Mouse (Mus musculus) intestine, embryonic 15.5 days (tissue): ENCODE measurements at regions not wholly inside any gene's neighbourhood (a gene's known extent, or its start where the extent isn't known, plus 50 kb on each side); places are given as distances from the start of the nearest gene placed in this dataset.

Experiments
- ATAC-seq: fragments of 200-750 bp; cut with Nextera tagmentation; 2 replicates; pipeline ENCODE4 v1.8.0; 2017; ENCODE audit warnings: moderate TSS enrichment, moderate library complexity
- H3K27ac ChIP-seq: fragments of 300-500 bp; sonication (generic); 2 replicates; pipeline ENCODE4 v1.5.1; 2015; ENCODE audit warnings: mild to moderate bottlenecking, inconsistent platforms
- H3K27me3 ChIP-seq: fragments of 300-500 bp; sonication (generic); replicated peaks from 2 replicates; pipeline ENCODE4 v1.6.1; 2015; ENCODE audit warnings: inconsistent platforms
- H3K36me3 ChIP-seq: fragments of 300-500 bp; sonication (generic); 2 replicates; pipeline ENCODE4 v1.6.1; 2015; ENCODE audit warnings: inconsistent platforms
- H3K4me1 ChIP-seq: fragments of 300-500 bp; sonication (generic); replicated peaks from 2 replicates; pipeline ENCODE4 v1.6.1; 2015; ENCODE audit warnings: inconsistent platforms
- H3K4me2 ChIP-seq: fragments of 300-500 bp; sonication (generic); replicated peaks from 2 replicates; pipeline ENCODE4 v1.6.1; 2015; ENCODE audit warnings: mild to moderate bottlenecking, inconsistent platforms
- H3K4me3 ChIP-seq: fragments of 300-500 bp; sonication (generic); replicated peaks from 2 replicates; pipeline ENCODE4 v1.5.1; 2015; ENCODE audit warnings: inconsistent platforms
- H3K9ac ChIP-seq: fragments of 300-500 bp; sonication (generic); 2 replicates; pipeline ENCODE4 v1.6.1; 2015; ENCODE audit warnings: inconsistent platforms
- H3K9me3 ChIP-seq: fragments of 300-500 bp; sonication (generic); 2 replicates; pipeline ENCODE4 v1.6.1; 2016; ENCODE audit warnings: inconsistent platforms
- WGBS: fragments of 180-500 bp; shearing (Covaris S2); methylation state at CpG from one replicate; pipeline ENCODE4 v1.1.7; 2015; 5-methylcytosine and 5-hydroxymethylcytosine counted together

DNA sequence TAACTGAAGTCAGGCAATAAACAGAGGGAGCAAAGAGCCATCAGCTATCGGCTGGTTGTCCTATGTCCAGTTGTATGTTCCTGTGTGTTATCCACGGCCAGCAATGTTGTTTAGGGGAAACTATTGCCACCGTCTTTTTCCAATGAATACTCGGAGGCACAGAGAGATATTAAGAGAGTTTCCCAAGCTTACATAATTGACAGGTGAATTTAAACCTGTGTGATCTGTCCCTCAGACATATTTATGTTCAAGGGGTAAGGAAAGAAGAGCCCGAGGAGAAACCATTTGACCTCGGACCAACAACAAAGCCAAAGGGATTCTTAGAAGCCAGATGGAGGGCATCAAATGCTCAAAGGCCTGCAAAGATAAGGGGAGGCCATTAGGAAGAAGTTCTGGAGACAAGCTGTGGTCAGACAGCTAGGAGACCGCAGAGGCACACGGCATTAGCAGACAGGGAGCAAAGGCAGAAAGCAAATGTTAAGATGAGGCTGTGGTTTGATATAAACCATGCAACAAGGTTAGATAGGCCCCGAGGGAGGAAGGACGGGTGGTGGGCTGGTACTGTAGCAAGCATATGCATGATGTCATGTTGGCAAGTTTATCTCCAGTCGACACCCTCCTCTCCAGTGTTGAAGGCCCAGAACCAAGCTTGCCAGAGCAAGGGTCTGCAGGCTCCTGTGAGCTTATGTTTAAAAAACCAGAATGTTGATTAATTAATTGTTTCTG, 82.1 kb upstream of the Cpsf6 start:
- Histone ChIP-seq H3K4me2 (no peak overlapping the region), H3K36me3 (no peaks in the 10 kb centered on the region), H3K9me3 (no peaks in the 10 kb centered on the region), H3K4me3 (no peak overlapping the region), H3K27ac (no peak overlapping the region), H3K4me1 (0 out of 2 replicates have a peak, but pooled peaks cover 1% of the 10 kb centered on the region), H3K27me3 (no peaks in the 10 kb centered on the region), H3K9ac (no peak overlapping the region)
- ATAC-seq: no peak
- 51% methylated on average over 11 of the region's 11 CpGs for WGBS

- no peak for ATAC-seq
- no peaks in the 10 kb centered on the region for H3K27me3 ChIP-seq
- WGBS: 81% methylated on average over 4 of the region's 4 CpGs
Observed at GRCm38 (mm10) chr10:117461261-117461660, 81.4 kb upstream of the Cpsf6 start.

GRCm38 (mm10) chr10:117460366-117460730, 80.5 kb upstream of the Cpsf6 start:
- Histone ChIP-seq H3K4me3 (no peak overlapping the region), H3K4me2 (no peak overlapping the region), H3K4me1 (0 out of 2 replicates have a peak, but pooled peaks cover 3% of the 10 kb centered on the region), H3K9ac (no peak overlapping the region), H3K36me3 (no peaks in the 10 kb centered on the region), H3K27me3 (no peaks in the 10 kb centered on the region), H3K9me3 (no peaks in the 10 kb centered on the region), H3K27ac (no peak overlapping the region)
- no peak for ATAC-seq
- 94% methylated on average over 6 of the region's 6 CpGs for WGBS

More at GRCm38 (mm10) chr10:117461261-117461660, 81.4 kb upstream of the Cpsf6 start:
- no peaks in the 10 kb centered on the region for H3K9me3 ChIP-seq
- no peak overlapping the region for H3K27ac ChIP-seq
- no peak overlapping the region for H3K9ac ChIP-seq
- H3K4me1 ChIP-seq: 0 out of 2 replicates have a peak, but pooled peaks cover 3% of the 10 kb centered on the region
- H3K4me2 ChIP-seq: no peak overlapping the region
- H3K36me3 ChIP-seq: no peaks in the 10 kb centered on the region
- no peak overlapping the region for H3K4me3 ChIP-seq

DNA sequence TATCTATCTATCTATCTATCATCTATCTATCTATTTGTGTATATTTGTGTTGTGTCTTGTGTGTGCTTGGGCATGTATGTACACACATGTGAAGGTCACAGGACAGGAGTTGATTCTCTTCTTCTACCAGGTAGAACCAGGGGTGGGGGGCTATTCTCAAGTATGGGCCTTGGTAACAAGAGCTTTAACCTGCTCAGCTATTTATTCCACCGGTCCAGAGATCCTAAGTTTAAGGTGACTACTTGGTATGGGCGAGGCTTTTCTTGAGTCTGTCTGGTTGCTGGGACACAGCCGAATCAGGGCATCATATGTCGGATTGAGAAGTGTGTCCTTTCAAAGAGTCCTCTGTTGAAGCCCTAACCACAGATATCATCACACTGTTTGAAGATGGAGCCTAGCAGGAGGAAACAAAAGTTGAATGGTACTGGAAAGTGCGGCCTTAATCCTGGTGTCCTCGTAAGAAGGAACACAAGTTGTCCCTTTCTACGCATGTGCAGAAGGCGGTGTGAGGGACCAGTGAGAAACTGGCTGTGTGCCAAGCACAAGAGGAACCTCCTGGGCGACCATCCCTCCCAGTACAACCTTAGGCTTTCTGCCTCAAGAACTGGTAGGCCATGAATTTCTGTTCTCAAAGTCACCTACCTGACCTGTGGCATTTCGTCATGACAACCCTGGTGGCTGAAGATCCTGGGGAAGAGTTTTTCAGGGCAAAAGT, 80.0 kb upstream of the Cpsf6 start:
- Histone ChIP-seq H3K4me2 (no peak overlapping the region), H3K9me3 (no peaks in the 10 kb centered on the region), H3K4me3 (no peak overlapping the region), H3K27me3 (no peaks in the 10 kb centered on the region), H3K36me3 (no peaks in the 10 kb centered on the region), H3K9ac (no peak overlapping the region), H3K27ac (no peak overlapping the region), H3K4me1 (0 out of 2 replicates have a peak, but pooled peaks cover 3% of the 10 kb centered on the region)
- 89% methylated on average over 10 of the region's 10 CpGs for WGBS
- no peak for ATAC-seq

- Histone ChIP-seq H3K27me3 (no peaks in the 10 kb centered on the region), H3K9me3 (no peaks in the 10 kb centered on the region), H3K4me2 (no peak overlapping the region), H3K27ac (no peak overlapping the region), H3K4me1 (0 out of 2 replicates have a peak, but pooled peaks cover 3% of the 10 kb centered on the region), H3K4me3 (no peak overlapping the region), H3K36me3 (no peaks in the 10 kb centered on the region), H3K9ac (no peak overlapping the region)
- WGBS: 69% methylated on average over 2 of the region's 2 CpGs
- ATAC-seq: no peak
Observed at GRCm38 (mm10) chr10:117459041-117459475, 79.2 kb upstream of the Cpsf6 start.

GRCm38 (mm10) chr10:117458271-117459040, 78.6 kb upstream of the Cpsf6 start:
- Histone ChIP-seq H3K4me3 (no peak overlapping the region), H3K4me2 (no peak overlapping the region), H3K27me3 (no peaks in the 10 kb centered on the region), H3K27ac (no peak overlapping the region), H3K9ac (no peak overlapping the region), H3K9me3 (no peaks in the 10 kb centered on the region), H3K4me1 (0 out of 2 replicates have a peak, but pooled peaks cover 3% of the 10 kb centered on the region), H3K36me3 (no peaks in the 10 kb centered on the region)
- ATAC-seq: no peak
- 73% methylated on average over 11 of the region's 11 CpGs for WGBS

DNA sequence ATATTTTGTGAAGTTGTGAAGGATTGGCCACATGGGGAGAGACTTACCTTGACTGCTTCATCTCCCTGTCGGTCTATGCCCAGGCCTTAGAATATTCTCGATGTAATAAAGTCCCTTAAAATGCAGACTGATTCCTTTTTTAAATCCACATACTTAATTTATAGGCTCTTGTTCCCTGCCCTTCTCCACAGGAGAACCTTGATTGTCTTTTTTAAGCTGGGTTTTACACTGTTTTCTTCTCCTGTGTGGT, 77.8 kb upstream of the Cpsf6 start:
- 0 out of 2 replicates have a peak, but pooled peaks cover 3% of the 10 kb centered on the region for H3K4me1 ChIP-seq
- H3K9ac ChIP-seq: no peak overlapping the region
- no peaks in the 10 kb centered on the region for H3K27me3 ChIP-seq
- WGBS: 67% methylated on average over 2 of the region's 2 CpGs
- no peaks in the 10 kb centered on the region for H3K9me3 ChIP-seq
- no peaks in the 10 kb centered on the region for H3K36me3 ChIP-seq
- no peak overlapping the region for H3K4me2 ChIP-seq
- no peak overlapping the region for H3K4me3 ChIP-seq
- H3K27ac ChIP-seq: no peak overlapping the region
- ATAC-seq: no peak

- H3K36me3 ChIP-seq: no peaks in the 10 kb centered on the region
- H3K27ac ChIP-seq: peak overlapping the region; percentile 36; the same call in 1 of the 2 replicates
- ATAC-seq: no peak
- WGBS: 62% methylated on average over 18 of the region's 18 CpGs
- no peaks in the 10 kb centered on the region for H3K27me3 ChIP-seq
- H3K4me2 ChIP-seq: no peak overlapping the region
- no peak overlapping the region for H3K4me3 ChIP-seq
- no peak overlapping the region for H3K9ac ChIP-seq
- no peaks in the 10 kb centered on the region for H3K9me3 ChIP-seq
- 0 out of 2 replicates have a peak, but pooled peaks cover 3% of the 10 kb centered on the region for H3K4me1 ChIP-seq
Observed at GRCm38 (mm10) chr10:117456904-117457700, 77.3 kb upstream of the Cpsf6 start.

DNA sequence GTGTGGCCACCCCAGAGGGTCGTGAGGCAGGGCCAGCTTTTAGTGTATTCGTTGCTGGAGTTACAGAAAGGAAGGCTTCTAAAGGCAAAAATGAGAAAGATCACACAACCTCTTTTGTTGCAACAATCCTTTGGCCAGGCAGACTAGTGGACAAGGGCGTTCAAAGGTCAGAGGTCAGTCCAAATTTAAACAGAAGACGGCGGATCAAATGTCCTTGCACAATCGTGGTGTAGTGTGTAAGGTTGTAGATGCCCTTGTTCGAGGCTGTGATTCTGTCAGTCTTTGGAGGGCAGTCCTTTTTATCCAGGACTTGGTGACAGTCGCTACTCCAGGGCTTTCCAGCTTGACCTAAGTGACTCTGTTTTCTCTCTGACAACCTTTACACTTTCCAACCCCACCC, 76.6 kb upstream of the Cpsf6 start:
- Histone ChIP-seq H3K9ac (no peak overlapping the region), H3K4me3 (no peak overlapping the region), H3K4me1 (0 out of 2 replicates have a peak, but pooled peaks cover 3% of the 10 kb centered on the region), H3K9me3 (no peaks in the 10 kb centered on the region), H3K4me2 (no peak overlapping the region), H3K27me3 (no peaks in the 10 kb centered on the region), H3K36me3 (no peaks in the 10 kb centered on the region), H3K27ac (peak overlapping the region; percentile 71)
- ATAC-seq: 0 out of 2 replicates have a peak, but pooled peaks have one; percentile 0
- WGBS: 50% methylated on average over 8 of the region's 8 CpGs

DNA sequence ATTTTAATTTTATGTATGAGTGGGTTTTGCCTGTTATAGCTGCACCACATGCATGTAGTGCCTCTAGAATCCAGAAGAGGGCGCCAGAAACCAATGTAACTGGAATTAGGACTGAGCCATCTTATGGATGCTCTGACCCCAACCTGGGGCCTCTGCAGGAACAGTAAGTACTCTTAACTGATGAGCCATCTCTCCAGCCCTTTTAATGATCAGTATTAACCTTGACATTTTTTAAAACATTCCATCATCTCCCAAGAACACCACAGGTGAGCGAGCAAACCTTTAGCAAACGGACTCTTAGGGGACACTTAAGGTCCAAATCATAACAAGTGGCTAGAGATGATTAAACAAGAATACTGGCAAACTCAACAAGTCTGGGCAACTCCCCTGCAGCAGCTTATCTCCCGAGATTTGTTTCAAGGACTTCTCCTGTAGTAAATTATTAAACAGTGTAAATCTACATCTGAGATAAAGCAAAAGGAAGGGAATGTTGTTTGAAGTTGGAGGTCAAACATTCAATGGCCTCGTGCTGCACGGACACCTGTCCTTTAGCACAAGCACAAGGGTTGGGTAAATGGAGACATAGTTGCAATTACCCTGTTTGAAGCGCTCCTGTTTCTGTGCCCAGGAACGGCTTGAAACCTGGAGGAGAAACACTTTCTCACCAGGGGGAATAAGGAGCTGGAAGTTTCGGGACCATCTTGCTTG, 75.9 kb upstream of the Cpsf6 start:
- no peak overlapping the region for H3K4me2 ChIP-seq
- H3K9ac ChIP-seq: no peak overlapping the region
- no peaks in the 10 kb centered on the region for H3K36me3 ChIP-seq
- H3K4me1 ChIP-seq: 0 out of 2 replicates have a peak, but pooled peaks cover 3% of the 10 kb centered on the region
- H3K4me3 ChIP-seq: no peak overlapping the region
- no peaks in the 10 kb centered on the region for H3K27me3 ChIP-seq
- peak overlapping the region; percentile 71 for H3K27ac ChIP-seq
- WGBS: 41% methylated on average over 9 of the region's 9 CpGs
- peak; percentile 83 for ATAC-seq
- H3K9me3 ChIP-seq: no peaks in the 10 kb centered on the region
